ENCODE assay signal across 13 mouse cellular contexts in the genomic region with DNA sequence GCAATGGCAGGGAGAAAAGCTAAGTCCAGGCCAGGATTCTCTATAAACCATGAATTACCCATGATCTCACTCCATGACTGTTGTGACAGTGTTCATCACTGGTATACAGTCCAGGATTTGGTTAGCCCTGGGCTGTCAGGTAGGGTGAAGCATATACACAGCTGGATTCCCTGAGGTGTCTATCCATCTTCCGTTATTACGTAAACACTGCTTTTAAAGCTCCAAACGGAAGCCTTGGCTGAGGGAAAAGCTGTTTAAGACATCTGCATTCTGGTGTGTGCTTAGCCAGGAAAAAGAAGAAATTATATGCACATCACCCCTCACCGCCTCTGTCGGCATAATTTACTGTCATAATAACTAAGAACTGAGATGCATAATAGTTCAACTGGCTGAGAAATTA.
DNase-seq lines count a peak whose midpoint lies in the region; ATAC-seq and TF ChIP-seq lines count a peak whose summit lies in the region.
"Had no signal": no experiment of that assay in that cellular context is flagged by ENCODE, and none has a peak within 500 bp of the region (broad histone marks: within the 10 kb centered on the region; RNA-seq: fewer than 3 reads in every experiment).

No protein-coding gene starts in this region.

- no peak for TF ChIP-seq CTCF in lung, embryonic 14.5 days (IDR thresholded peaks at IDR 0.05; ENCODE audit: low read depth)

- no peaks in the 10 kb centered on the region for H3K4me1 ChIP-seq in lung, embryonic 14.5 days (ENCODE audit: insufficient read depth)
- H3K4me1 ChIP-seq in hindbrain, embryonic 14.5 days (replicated peaks; ENCODE audit: control insufficient read depth, insufficient read depth, low read length): peaks cover 15% of the 10 kb centered on the region; the same call in 1 of the 2 replicates
- peaks cover 9% of the 10 kb centered on the region; the same call in 1 of the 2 replicates for H3K4me1 ChIP-seq in neural tube, embryonic 14.5 days (ENCODE audit: control insufficient read depth, insufficient read depth, low read length)

- 43% methylated on average over 5 of the region's 5 CpGs for WGBS in lung, embryonic 14.5 days
- WGBS in hindbrain, embryonic 14.5 days: 44% methylated on average over 5 of the region's 5 CpGs
- WGBS in neural tube, embryonic 14.5 days: 37% methylated on average over 5 of the region's 5 CpGs

- H3K9ac ChIP-seq in lung, embryonic 14.5 days: no peak overlapping the region
- 0 out of 2 replicates have a peak overlapping the region, but pooled peaks have one; percentile 11 for H3K9ac ChIP-seq in hindbrain, embryonic 14.5 days
- no peak overlapping the region for H3K9ac ChIP-seq in neural tube, embryonic 14.5 days (replicated peaks; ENCODE audit: low read depth, low read length)

- H3K27ac ChIP-seq in lung, embryonic 14.5 days (ENCODE audit: low read depth): no peak overlapping the region
- peak overlapping the region; percentile 79 for H3K27ac ChIP-seq in hindbrain, embryonic 14.5 days
- H3K27ac ChIP-seq in neural tube, embryonic 14.5 days (ENCODE audit: low read depth, low read length): peak overlapping the region; percentile 73
- H3K27ac ChIP-seq: macrophage had no signal

- no peak overlapping the region for H3K4me3 ChIP-seq in lung, embryonic 14.5 days (ENCODE audit: low read depth, low read length)
- no peak overlapping the region for H3K4me3 ChIP-seq in hindbrain, embryonic 14.5 days (replicated peaks; ENCODE audit: low read length)
- no peak overlapping the region for H3K4me3 ChIP-seq in neural tube, embryonic 14.5 days (ENCODE audit: low read depth, low read length)

- H3K4me2 ChIP-seq in lung, embryonic 14.5 days: no peak overlapping the region
- H3K4me2 ChIP-seq in hindbrain, embryonic 14.5 days (replicated peaks): no peak overlapping the region
- H3K4me2 ChIP-seq in neural tube, embryonic 14.5 days (ENCODE audit: low read depth, low read length): no peak overlapping the region

- peak; percentile 38 for ATAC-seq in frontal cortex, adult (ENCODE audit: low TSS enrichment)
- no peak; the same call in 1 of the 2 replicates for ATAC-seq in lung, embryonic 14.5 days (ENCODE audit: insufficient read depth)
- ATAC-seq in hindbrain, embryonic 14.5 days (ENCODE audit: low FRiP score): peak; percentile 54; the same call in 1 of the 2 replicates
- ATAC-seq in neural tube, embryonic 14.5 days (ENCODE audit: low read depth): peak; percentile 65
- ATAC-seq: inflammation-experienced regulatory T-cells, adult 6 months had no signal

- no peak for DNase-seq in frontal cortex, postnatal 25 days (ENCODE audit: low spot score in 2 of 2)
- peak; percentile 15 for DNase-seq in lung, embryonic 14.5 days
- no peak for DNase-seq in lung, postnatal 36 days
- DNase-seq in hindbrain, embryonic 14.5 days (ENCODE audit: low spot score): no peak
- DNase-seq in layer of hippocampus, adult 18-20 months (ENCODE audit: low spot score in 2 of 2): no peak
- DNase-seq in urinary bladder, postnatal 36 days (ENCODE audit: low spot score in 2 of 2): no peak
- DNase-seq: adrenal gland, postnatal 25 days; cerebellum, adult 18-20 months; gastrocnemius, postnatal 25 days had no signal

- H3K27me3 ChIP-seq in lung, embryonic 14.5 days (ENCODE audit: insufficient read depth, low read length): no peaks in the 10 kb centered on the region
- H3K27me3 ChIP-seq in hindbrain, embryonic 14.5 days (ENCODE audit: control insufficient read depth, insufficient read depth, low read length): no peaks in the 10 kb centered on the region
- H3K27me3 ChIP-seq in neural tube, embryonic 14.5 days (ENCODE audit: control insufficient read depth, insufficient read depth, low read length): no peaks in the 10 kb centered on the region

- H3K9me3 ChIP-seq in lung, embryonic 14.5 days (ENCODE audit: low read depth, low read length): no peaks in the 10 kb centered on the region
- no peaks in the 10 kb centered on the region for H3K9me3 ChIP-seq in hindbrain, embryonic 14.5 days (ENCODE audit: control insufficient read depth, low read length)
- H3K9me3 ChIP-seq in neural tube, embryonic 14.5 days (ENCODE audit: control insufficient read depth, low read length): no peaks in the 10 kb centered on the region

- peaks cover 13% of the 10 kb centered on the region; the same call in 1 of the 2 replicates for H3K36me3 ChIP-seq in lung, embryonic 14.5 days (ENCODE audit: insufficient read depth)
- peaks cover 28% of the 10 kb centered on the region for H3K36me3 ChIP-seq in hindbrain, embryonic 14.5 days (replicated peaks; ENCODE audit: control insufficient read depth, insufficient read depth)
- H3K36me3 ChIP-seq in neural tube, embryonic 14.5 days (ENCODE audit: control insufficient read depth, insufficient read depth, low read length): peaks cover 9% of the 10 kb centered on the region; the same call in 1 of the 2 replicates
